Mouse (Mus musculus) thymus, postnatal 4 days (tissue): ENCODE measurements at regions not wholly inside any gene's neighbourhood (a gene's known extent, or its start where the extent isn't known, plus 50 kb on each side); places are given as distances from the start of the nearest gene placed in this dataset.
"Not testable (repeated sequence)": the region's sequence is repeated elsewhere in the genome, so short reads cannot be mapped to it uniquely, and the experiment has no call there.

Experiments used
- DNase-seq: peaks from one replicate; pipeline ENCODE4 v3.0.0; 2021

DNA sequence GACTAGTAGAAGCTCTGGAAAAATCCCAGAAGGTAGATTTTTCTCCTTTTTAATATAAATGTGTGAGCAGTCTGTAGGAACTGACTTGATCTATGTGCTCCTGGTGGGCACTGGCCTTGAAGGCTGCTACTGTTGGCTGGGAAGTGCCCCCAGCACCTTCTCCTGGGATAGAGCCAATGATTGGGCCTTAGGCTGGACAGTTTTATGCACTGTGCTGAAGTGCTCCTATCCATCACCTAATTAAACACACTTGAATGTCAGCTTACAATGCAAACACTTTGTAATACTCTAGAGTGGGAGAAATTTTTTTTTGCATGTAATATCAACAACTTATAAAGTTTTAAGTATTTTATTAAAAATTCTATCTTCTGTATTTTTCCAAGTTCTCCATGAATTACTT is 266.5 kb downstream of the Lyplal1 start:
- DNase-seq, result no peak

DNA sequence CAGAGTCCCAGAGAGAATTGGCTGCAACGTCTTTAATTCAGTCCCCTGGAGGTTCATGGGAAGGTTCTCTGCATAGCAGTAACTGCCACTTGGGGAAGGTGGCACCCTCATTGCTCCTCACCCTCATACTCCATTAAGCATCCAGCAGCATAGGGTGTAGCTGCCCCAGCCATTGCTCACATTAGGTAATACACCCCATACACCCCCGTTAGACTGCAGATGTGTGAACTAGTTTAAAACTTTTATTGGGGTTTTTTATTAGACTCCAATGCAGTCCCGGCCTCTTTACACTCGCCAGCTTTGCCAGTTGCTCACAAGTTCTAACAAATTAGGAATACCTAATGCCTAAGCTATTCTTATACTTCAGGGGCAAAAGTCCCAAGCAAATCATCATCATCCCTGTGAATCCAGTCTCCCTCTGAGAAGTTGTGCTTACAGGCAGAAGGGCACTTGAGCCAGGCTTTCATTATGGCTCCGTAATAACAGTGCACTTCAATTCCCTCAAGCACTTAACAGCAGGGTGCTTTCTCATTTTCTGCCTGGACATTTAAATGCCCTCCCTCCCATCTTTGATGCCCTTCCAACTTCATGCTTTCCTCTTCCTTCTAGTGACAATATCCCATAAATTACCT is 265.7 kb downstream of the Lyplal1 start:
- DNase-seq, result no peak

DNA sequence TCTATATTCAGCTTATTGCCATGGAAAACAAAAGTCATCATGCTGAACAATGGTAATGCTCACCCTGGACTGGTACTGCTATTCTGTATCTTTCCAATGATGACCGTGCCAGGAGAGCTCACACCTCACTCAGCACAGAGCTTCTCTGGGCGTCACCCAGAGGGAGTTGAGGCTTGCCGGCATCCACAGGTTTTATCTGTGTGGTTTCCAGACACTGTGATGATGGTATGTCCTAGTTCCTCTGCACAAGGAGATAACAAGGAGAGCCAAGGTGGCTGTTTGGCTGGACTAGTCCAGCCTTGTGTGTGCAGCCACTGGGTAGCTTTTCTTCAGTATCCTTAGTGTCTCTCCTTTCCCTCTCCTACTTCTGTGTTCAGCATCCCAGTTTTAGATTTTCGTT is 255.4 kb downstream of the Lyplal1 start:
- DNase-seq, result no peak

DNA sequence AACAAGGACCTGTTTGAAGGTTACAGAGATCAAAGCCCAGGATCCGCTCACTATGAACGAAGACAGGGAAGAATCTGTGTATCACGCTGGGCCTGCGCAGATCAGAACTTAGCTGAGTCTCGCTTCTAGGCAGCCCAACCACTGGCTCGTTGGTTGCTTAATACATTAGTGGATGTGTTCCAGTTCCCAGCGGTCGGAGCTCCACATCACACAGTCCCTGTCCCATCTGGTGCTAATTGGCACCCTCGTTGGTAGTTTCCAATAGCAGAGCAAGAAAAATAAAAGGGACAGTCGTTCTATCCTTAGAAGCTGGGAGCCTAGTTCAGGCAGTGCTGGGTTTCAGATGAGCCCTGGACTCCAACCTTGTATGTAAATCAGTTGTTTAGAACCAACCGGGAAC is 251.2 kb downstream of the Lyplal1 start:
- DNase-seq, result no peak

DNA sequence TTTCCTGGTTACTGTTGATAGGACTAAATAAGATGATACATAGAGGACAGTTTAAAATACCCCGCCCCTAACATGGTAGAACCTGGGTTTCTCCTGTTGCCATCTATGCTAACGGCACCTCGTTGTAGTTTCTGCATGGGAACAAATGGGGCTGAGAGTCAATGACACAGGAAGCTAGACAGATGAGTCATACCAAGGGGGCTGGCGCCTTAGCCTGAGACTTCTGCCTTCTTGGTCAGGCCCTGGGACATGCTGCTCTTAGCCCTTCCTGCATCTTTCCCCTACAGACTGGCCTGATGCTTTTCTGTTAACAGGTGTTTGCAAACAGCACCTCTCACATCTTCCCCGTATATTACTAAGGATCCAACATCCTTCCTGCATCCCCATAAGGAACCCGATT is 250.5 kb downstream of the Lyplal1 start:
- no peak for DNase-seq

DNA sequence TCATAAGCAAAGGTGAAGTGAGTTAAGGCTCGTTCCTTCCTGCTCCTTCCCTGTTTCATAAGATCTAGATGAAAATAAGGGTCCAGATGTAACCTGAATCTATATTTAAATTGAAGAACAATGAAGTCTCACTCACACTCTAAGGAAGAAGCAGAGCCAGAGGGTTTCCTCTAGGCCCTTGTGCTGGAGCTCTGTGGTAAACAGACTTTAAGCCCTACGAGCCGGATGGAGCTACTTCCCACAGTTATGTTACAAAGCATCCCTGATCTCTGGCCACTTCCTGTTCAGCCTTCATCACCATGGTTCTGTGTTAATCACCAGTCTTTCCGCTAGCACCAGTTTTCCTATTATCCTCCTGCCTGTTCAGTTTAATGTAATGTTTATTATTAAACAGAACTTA is 250.1 kb downstream of the Lyplal1 start:
- no peak for DNase-seq

DNA sequence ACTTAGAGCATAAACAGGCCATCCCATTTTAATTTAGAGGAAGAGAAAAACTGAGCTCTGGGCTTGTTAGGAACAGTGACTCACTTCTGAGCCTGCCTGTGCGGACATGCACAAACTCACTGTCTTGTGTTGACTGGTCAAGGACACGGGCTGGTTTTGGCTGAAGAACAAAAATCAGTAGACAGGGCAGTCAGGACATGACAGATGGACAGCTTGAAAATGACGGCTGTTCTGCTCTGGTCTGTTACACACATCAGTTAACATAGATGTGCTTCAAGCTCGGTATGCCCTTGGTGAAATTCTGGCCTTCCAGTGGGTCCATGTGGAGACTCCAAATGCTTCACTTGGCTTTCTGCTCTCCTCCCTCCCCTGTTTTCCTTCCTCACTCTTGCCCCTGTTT is 248.4 kb downstream of the Lyplal1 start:
- no peak for DNase-seq

DNA sequence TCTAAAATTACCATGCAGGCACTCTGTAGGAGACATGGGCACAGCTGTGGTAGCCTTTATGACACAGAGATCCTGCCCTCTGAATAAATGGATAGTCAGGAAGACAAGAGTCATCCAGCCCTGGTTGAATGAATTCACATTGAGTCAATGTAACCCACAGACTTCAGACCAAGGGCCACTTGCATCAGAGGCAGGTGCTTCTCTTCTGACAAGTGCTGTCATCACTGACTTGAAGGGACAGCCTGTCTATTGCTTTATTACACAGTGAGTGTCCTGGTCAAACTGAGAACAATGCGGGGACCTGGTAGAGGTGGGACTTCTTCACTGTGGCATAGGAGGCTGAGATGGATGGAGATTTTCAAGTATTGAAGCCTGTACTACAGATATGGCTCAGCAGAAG is 230.1 kb downstream of the Lyplal1 start:
- no peak for DNase-seq

DNA sequence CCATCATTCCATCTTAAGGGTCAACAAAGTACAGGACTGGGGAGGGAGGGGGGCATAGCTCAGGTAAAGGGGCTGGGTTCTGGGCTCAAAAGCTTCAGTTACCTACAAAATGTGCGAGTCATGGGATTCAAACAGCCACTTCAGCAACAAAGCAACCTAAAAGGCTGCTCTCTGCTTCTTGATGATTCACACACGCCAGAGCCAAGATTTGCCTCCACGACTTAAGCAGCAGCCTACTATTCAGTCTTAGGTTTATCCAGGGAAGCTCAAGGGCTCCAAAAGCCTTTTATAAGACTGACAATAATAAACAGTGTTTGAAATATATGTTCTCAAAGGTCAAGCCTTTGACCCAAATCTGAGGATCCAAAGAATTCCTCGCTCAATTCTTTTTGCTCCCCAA is 225.3 kb downstream of the Lyplal1 start:
- DNase-seq, result no peak

DNA sequence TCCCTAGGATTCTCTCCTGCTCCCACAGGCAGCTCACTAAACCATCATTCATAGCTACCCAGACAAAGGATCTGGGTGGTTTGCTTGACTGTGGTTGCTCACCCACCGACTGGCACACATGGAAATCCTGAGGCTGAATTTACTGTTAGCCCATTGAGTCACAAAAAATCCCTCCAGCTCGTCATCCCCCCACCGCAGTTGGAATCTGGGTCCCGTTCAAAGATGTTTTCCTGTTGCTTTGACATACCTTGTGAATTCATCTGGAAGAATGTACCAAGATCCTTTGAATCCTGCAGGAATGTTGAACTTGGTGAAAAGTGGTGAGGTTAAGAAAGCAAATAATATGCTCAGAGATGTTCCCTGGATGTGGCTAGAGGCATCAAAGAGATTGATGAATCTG is 223.7 kb downstream of the Lyplal1 start:
- DNase-seq, result no peak

DNA sequence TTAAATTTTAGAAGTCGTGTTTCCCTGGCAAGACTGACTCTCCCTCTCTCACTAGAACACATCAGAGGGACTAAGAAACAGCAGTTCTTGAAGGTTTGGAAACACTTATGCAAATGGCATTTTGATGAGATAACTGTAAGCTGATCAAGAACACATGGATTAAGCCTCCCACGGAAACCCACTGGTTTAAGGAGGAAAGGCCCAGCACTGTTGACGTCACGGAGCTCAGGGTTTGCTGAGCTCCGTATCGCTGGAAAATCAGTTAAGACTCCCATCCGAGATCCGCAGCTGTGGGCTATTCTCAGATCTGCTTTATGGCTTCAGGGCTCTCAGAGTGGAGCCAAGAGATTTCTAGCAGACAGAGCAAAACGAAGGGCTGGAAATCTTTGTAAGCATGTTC is 218.6 kb downstream of the Lyplal1 start:
- no peak for DNase-seq

DNA sequence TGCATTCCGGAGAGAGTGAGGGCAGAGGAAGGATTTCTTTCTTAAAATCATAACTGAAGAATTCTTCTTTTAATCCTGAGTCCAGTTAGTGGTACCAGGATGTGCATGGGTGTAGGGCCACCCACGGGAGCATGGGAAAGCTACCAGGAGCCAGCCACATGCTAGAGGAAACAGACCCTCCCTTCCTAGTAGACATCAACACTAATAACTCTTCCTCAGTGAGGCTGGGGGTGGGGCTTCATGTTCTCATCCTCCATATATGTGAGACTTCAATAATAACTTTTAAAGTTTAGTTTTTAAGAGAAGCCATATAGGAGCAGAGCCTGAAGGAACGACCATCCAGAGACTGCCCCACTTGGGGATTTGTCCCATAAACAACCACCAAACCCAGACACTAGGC is 216.8 kb downstream of the Lyplal1 start:
- no peak for DNase-seq

DNA sequence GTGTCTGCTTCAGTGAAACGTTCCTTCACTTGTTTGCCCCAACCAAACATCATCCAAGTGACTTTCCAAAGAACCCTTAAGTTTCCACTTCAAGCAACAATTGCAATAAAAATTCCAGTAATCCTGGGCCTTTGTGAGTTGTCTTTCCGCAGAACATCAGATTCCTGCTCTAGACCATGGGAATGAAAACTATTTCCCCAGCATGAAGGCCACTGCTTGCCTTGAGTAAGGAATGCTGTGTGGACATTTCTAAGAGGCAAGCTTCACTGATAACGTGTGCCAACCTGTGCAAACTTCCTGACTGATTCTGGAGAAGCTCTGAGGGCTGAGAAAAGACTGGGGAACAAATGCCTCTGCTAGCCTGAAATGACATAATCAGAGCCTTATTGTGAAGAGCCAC is 214.7 kb downstream of the Lyplal1 start:
- DNase-seq, result no peak

DNA sequence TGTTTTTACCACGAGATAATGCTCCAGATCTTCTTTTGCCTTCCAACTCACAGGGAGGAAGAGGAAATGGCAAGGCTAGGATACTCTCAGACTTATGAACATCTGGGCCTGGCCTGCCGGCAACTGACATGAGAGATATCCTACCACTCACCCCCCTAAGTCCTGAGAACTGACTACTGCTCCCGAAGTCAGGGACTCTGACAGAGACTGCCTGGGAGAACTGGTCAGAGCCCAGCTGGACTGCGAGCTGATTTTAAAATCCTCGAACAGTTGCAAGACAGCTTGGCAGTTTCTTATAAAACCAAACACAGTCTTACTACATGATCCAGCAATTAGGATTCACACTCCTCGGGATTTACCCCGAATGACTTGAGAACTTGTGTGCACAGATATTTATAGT is 211.4 kb downstream of the Lyplal1 start:
- no peak for DNase-seq

DNA sequence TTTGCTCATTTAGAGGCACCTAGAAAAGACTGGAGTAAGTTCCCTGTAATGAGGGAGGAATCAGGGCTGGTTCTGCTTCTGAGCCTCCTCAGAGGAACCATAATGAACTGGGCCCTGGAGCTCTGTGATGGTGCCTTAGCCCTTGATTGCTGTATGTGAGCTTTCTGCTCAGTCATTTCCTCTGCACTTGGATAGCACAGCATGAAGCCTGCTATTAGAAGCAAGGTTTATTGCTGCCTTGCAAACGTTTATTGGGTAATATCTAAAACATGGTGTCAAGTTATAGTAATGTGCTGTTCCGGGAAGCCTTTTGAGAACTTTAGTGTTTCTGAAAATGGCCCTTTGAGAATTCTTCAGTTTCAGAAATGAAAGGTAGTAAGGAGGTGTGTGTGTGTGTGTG is 201.5 kb downstream of the Lyplal1 start:
- no peak for DNase-seq

DNA sequence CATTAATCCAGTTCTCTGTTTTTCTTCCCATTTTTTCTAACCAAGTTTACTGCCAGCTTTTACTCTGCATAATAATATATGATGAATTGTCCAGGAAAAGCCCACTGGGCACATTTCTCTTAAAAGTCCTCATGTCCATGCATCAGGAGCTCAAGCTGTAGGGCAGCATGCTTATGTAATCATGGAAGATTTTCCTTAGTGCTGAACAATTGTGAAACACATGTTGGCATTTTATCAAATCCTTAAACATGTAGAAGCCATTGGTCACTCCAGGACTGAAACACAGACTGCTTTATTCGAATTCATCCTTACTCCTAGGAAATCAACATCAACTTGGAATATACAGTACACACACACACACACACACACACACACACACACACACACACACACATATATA is 198.4 kb downstream of the Lyplal1 start:
- no peak for DNase-seq

DNA sequence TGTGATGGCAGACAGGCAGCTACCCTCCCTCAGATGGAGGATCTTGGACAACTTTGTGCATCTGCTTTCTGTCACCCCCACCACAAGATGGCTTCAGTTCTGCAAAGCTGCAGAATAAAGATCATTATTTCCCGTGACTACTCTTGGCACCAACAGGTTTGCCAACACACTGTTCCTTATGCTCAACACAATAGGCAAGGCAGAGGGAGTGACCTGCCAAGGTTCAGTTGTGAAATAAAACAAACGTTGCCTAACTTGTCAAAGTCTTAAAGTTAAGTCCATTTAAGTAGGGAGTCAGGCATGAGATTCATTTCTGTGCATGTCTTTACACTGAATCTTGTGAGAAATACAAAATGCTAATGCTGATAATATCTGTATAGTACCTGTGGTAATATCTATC is 193.4 kb downstream of the Lyplal1 start:
- DNase-seq, result no peak

DNA sequence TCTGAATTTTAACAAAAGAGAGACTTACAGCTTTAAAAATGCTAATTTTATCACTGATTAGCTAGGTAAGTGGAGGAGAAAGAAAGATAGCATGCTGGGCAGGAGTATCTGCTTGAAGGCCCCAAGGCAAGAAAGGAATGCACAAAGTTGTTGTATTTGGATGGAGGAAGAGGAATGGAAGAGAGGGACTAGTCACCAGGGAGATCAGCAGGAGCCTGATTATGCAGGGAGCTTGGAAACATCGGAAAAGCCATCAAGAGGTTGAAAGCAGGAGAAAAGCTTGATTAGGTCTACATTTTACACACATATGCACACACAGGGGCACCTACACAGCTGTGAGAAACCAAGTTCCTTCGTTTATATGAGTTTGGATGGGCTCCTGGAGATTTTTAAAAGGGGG is 188.1 kb downstream of the Lyplal1 start:
- DNase-seq, result no peak

DNA sequence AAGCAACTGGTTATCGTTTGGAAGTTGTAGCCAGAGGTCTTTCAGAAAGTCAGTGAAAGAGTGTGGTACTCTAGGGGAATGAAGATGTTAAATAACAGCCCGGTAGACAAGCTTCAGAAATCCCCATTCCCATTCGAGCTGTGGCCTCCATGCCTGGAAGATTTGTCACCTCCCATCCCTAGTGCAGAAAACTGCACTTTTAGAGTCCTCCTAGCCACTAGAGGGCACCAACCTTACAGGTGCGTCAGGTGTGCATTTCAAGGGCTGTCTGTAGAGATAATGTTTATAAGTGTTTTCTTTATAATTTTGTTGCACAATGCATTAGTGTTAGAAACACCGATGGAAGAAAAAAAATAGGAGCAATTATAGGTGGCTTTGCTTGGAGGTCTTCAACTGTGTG is 187.3 kb downstream of the Lyplal1 start:
- DNase-seq, result no peak

DNA sequence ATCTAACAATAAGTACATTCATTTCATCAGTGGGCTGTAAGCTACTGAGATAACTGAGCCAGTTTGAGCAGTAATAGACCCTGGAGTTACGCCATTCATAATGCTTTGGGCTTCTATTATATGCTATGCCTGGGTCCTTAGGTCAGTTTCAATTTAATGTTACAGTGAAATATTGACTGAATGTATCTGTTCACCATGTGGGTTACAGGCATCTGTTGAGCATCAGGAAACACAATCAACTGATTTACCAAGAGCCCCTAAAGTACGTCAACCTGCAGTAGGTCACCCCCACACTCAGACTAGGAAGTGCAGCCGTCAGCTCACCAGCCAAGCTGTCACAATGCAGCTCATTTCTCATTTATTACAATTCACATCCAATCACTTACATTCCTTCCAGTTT is 183.5 kb downstream of the Lyplal1 start:
- DNase-seq, result no peak

DNA sequence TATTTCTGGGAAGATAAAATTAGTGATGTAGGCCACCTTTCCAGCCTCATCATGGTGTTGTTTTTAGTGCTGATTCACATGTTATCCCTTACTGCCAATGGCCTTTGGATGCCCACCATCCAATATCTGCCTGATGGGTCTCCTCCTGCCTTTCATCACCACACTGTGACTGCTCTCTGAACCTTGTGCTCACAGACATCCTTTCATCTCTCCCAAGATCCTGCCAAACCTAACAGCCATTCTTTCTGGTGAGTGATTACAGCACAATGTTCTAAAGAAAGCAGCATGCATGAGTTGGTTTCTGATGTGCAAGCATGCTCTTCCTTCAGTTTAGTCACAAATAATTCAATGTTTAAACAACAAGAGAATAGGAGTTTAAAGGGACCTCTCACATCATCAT is 180.1 kb downstream of the Lyplal1 start:
- no peak for DNase-seq

DNA sequence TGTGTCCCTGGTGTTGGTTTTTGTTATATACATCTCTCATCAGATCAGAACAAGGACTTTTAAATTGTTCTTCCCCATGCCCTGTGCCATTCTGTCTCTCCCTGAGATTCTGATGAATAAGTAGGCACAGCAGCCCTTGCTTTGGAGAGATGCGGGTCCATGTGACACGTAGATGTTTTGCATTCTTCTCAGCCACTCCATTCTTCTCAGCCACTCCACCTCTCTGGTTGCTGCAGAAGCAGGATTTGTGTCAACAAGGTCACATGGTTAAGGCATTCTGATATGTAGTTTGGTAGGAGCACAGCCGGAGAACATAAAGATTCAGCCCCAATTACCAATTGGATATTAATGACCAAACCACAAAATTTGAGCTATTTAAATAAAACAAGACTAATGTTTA is 177.2 kb downstream of the Lyplal1 start:
- DNase-seq, result no peak

DNA sequence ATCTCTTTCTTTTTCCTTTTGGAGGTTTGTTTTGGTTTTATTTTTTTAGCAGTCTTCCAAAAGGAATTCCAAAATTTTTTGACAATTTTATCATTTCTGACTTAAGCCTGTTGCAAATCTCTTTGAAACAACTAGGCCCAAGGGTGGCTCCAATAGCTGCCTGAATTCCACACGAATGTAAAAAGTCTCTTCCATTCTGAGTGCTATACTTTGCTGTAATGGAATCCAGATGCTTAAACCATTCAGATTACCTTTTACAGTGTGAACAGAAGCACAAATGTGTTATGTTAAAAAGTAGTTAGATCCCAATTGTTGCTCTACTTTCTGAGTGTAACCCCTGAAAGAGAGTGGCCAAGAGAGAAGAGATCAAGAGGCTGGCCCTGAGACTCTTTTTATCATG is 176.6 kb downstream of the Lyplal1 start:
- no peak for DNase-seq

DNA sequence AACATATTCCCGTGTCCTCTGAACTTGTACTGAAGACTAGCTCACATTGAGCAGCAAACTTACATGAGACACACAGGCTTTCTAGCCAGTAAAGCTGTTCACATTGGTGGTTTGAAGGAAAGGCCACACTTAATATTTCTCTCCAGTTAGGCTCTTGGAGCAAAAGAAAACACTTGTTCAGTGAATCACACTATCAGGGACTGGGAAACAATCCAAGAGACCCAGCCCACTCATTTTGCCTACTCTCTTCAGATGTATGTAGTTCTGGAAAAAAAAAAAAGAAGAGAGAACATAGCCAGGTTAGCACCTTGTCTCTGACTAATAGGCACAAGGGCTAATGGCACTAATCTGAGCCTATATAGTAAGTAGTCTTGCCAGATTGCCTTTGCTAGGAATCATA is 165.9 kb downstream of the Lyplal1 start:
- no peak for DNase-seq

DNA sequence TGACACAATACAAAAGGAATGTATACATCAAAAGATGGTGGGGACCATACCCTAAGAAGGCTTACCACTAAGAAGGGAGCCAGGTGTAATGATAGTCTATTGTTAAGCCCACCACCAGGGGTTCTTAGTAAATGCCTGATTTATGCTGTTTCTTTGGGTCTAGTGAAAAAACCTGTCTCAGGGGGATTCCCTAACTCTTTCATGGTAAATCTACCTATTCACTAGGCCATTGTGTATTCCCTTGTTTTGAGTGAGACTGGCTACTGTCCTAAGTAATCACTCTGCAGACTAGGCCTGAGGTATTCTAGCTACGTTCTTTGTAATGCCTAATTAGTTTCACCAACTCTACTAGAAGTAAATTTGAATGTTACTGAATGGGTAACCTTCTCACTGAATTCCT is 161.3 kb downstream of the Lyplal1 start:
- not testable (repeated sequence) for DNase-seq

DNA sequence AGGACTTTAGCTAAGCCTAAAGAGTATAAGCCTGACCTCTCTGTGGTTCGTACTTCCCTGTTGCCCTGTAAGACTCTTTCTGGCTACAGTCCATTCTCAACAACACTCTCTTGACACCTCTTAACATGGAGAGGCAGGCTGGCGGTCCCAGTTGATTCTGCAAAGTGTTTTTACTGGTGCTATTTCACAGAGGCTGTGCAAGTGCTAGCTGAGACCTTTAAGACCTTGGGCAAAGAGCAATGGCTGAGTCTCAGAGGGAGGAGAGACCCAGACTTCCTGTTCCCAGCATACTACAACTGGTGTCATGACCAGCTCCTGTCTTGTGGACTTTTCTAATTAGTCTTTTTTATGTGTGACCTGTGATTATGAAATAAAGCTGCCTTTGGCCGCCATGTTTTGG is 159.6 kb downstream of the Lyplal1 start:
- no peak for DNase-seq
